Mouse (Mus musculus) cortical plate, adult 2 months (tissue): Measurements from ENCODE around the gene Ldlrad1. TPM values are rescaled to one million over a fixed set of nuclear protein-coding genes. Genes with fewer than 3 reads are reported as not detected.

ENCODE experiments used
- H3K27ac ChIP-seq: fragments of 200-500 bp; 2 replicates; pipeline ENCODE4 v1.5.1; 2012; ENCODE audit warnings: low read length, control low read depth, inconsistent platforms; ENCODE audit not compliant: insufficient read depth
- H3K4me1 ChIP-seq: fragments of 200-500 bp; 2 replicates; pipeline ENCODE4 v1.6.1; 2011; ENCODE audit warnings: low read length; ENCODE audit not compliant: control insufficient read depth, insufficient read depth
- H3K4me3 ChIP-seq: fragments of 200-500 bp; 2 replicates; pipeline ENCODE4 v1.5.1; 2011; ENCODE audit warnings: mild to moderate bottlenecking, low read length, control low read depth; ENCODE audit not compliant: insufficient read depth
- CTCF ChIP-seq: fragments of 200-500 bp; IDR thresholded peaks from 2 replicates; pipeline ENCODE4 v1.5.1; 2011; ENCODE audit warnings: mild to moderate bottlenecking, control low read depth, low read length; ENCODE audit not compliant: insufficient read depth; ENCODE audit errors: extremely low read depth
- POLR2A ChIP-seq: fragments of 200-500 bp; IDR thresholded peaks from 2 replicates; pipeline ENCODE4 v1.6.1; 2011; ENCODE audit warnings: mild to moderate bottlenecking, low read length, control low read depth; ENCODE audit not compliant: insufficient read depth; ENCODE audit errors: extremely low read depth
- polyA plus RNA-seq: library from polyadenylated mRNA; depleted of rRNA; stranded (reverse); fragments of >200 nt; gene quantifications from 2 replicates; pipeline ENCODE4 v1.2.3, GENCODE M21; 2012; rRNA removed

The Ldlrad1 gene
- polyA plus RNA-seq, 1 experiment, result not detected

GRCm38 (mm10) chr4:107253125-107254091, 44.4 kb downstream of the Ldlrad1 start, which contains the start of the genes Lrrc42 and Hspb11:
Gene Lrrc42, minus strand, starts transcription at chr4:107253532.
Gene Hspb11, plus strand, starts transcription at chr4:107253593.
- peak within 1 kb of the TSS; percentile 97 for H3K4me3 ChIP-seq
- peaks cover 5% of the 10 kb centered on the region for H3K4me1 ChIP-seq
- H3K27ac ChIP-seq, result peak within 1 kb of the TSS; percentile 88
- TF ChIP-seq CTCF (no peak), POLR2A (no peak)

- peak overlapping the region; percentile 97 for H3K4me3 ChIP-seq
- H3K4me1 ChIP-seq, result peaks cover 2% of the 10 kb centered on the region
- TF ChIP-seq CTCF (no peak), POLR2A (no peak)
- no peak overlapping the region for H3K27ac ChIP-seq
Observed at GRCm38 (mm10) chr4:107254414-107254813, 45.4 kb downstream of the Ldlrad1 start.

GRCm38 (mm10) chr4:107260001-107260400, 51.0 kb downstream of the Ldlrad1 start:
- Histone ChIP-seq H3K27ac (no peak overlapping the region), H3K4me3 (no peak overlapping the region), H3K4me1 (peaks cover 2% of the 10 kb centered on the region; the same call in 1 of the 2 replicates)
- TF ChIP-seq POLR2A (no peak), CTCF (no peak)

Other genes starting within 250 kb of the Ldlrad1 start
- gene Mrpl37, start 142.3 kb upstream of the Ldlrad1 start, polyA plus RNA-seq, result 86.2 and 91.1 TPM in 2 replicates
- 4.7 and 6.3 TPM in 2 replicates for gene Cyb5rl, start 142.2 kb upstream of the Ldlrad1 start, polyA plus RNA-seq
- not detected in 2 replicates for gene Cdcp2, start 112.3 kb upstream of the Ldlrad1 start, polyA plus RNA-seq
- gene Tmem59, start 30.8 kb upstream of the Ldlrad1 start, polyA plus RNA-seq, result 215 and 224 TPM in 2 replicates
- 8.1 and 8.9 TPM in 2 replicates for gene Tceanc2, start 30.1 kb upstream of the Ldlrad1 start, polyA plus RNA-seq
- 18.9 and 20.2 TPM in 2 replicates for gene Lrrc42, start 44.4 kb downstream of the Ldlrad1 start, polyA plus RNA-seq
- 16.9 and 19.8 TPM in 2 replicates for gene Hspb11, start 44.4 kb downstream of the Ldlrad1 start, polyA plus RNA-seq
- not detected in 2 replicates for gene Dio1, start 98.0 kb downstream of the Ldlrad1 start, polyA plus RNA-seq
- gene Yipf1, start 105.2 kb downstream of the Ldlrad1 start, polyA plus RNA-seq, result 43.2 and 49.1 TPM in 2 replicates
- 10.4 and 11.4 TPM in 2 replicates for gene Ndc1, start 158.6 kb downstream of the Ldlrad1 start, polyA plus RNA-seq
- 0.78 and 0.90 TPM in 2 replicates for gene Glis1, start 225.4 kb downstream of the Ldlrad1 start, polyA plus RNA-seq